Mouse (Mus musculus) hindbrain, embryonic 13.5 days (tissue): Measurements from ENCODE around the gene Dand5. TPM values are rescaled to one million over a fixed set of nuclear protein-coding genes. Genes with fewer than 3 reads are reported as not detected.
A peak's percentile ranks its signal among the peaks of the same experiment; 100 is the strongest.

Experiments
- ATAC-seq: fragments of 200-750 bp; cut with Nextera tagmentation; 2 replicates; pipeline ENCODE4 v1.8.0; 2017; ENCODE audit warnings: moderate TSS enrichment; ENCODE audit not compliant: low FRiP score
- H3K27ac ChIP-seq: fragments of 300-500 bp; sonication (generic); 2 replicates; pipeline ENCODE4 v1.5.1; 2015; ENCODE audit warnings: inconsistent platforms, mild to moderate bottlenecking, moderate library complexity
- H3K27me3 ChIP-seq: fragments of 300-500 bp; sonication (generic); 2 replicates; pipeline ENCODE4 v1.6.1; 2015; ENCODE audit warnings: mild to moderate bottlenecking, inconsistent platforms
- H3K36me3 ChIP-seq: fragments of 300-500 bp; sonication (generic); 2 replicates; pipeline ENCODE4 v1.6.1; 2015; ENCODE audit warnings: mild to moderate bottlenecking, inconsistent platforms
- H3K4me1 ChIP-seq: fragments of 300-500 bp; sonication (generic); replicated peaks from 2 replicates; pipeline ENCODE4 v1.6.1; 2015; ENCODE audit warnings: inconsistent platforms
- H3K4me2 ChIP-seq: fragments of 300-500 bp; sonication (generic); 2 replicates; pipeline ENCODE4 v1.6.1; 2015; ENCODE audit warnings: inconsistent platforms, mild to moderate bottlenecking, moderate library complexity
- H3K4me3 ChIP-seq: fragments of 300-500 bp; sonication (generic); 2 replicates; pipeline ENCODE4 v1.5.1; 2015; ENCODE audit warnings: mild to moderate bottlenecking, inconsistent platforms
- H3K9ac ChIP-seq: fragments of 300-500 bp; sonication (generic); 2 replicates; pipeline ENCODE4 v1.6.1; 2015; ENCODE audit warnings: mild to moderate bottlenecking, inconsistent platforms
- H3K9me3 ChIP-seq: fragments of 300-500 bp; sonication (generic); 2 replicates; pipeline ENCODE4 v1.6.1; 2016; ENCODE audit warnings: inconsistent platforms
- WGBS: fragments of 180-500 bp; shearing (Covaris S2); methylation state at CpG from one replicate; pipeline ENCODE4 v1.1.7; 2015; 5-methylcytosine and 5-hydroxymethylcytosine counted together
- polyA plus RNA-seq: library from polyadenylated mRNA; unstranded; fragments of >200 nt; fragmentation: Nextera tagmentation; extraction: Ambion mirVana; gene quantifications from 2 replicates; pipeline ENCODE4 v1.2.1, GENCODE M21; 2015

Dand5 gene
- polyA plus RNA-seq, 1 experiment from 2014 or later: 11.5 TPM

DNA sequence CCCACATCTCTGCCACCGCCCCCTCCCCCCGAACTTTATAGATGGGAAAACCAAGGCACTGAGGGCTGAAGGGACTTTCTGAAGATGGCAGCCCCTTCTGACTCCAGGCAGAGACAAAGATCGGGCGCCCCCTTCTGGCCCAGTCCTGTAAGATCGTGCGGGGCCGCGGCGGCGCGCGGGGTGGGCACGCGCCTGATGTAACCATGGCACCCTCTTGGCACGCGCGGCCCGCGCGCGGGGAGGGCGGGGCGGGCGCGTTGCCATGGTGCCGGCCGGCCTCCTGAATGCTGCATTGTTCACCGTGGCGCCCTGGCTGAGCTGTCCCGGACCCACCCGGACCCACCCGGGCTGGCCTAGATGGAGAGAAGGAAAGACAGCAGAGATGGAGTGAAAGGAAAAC is 11.7 kb downstream of the Dand5 start:
- H3K9me3 ChIP-seq: no peaks in the 10 kb centered on the region
- H3K4me3 ChIP-seq: peak overlapping the region; percentile 31
- peaks cover 56% of the 10 kb centered on the region for H3K27me3 ChIP-seq
- peak overlapping the region; percentile 58 for H3K27ac ChIP-seq
- peak; percentile 78 for ATAC-seq
- H3K4me2 ChIP-seq: peak overlapping the region; percentile 54
- H3K9ac ChIP-seq: peak overlapping the region; percentile 14; the same call in 1 of the 2 replicates
- 0 out of 2 replicates have a peak, but pooled peaks cover 3% of the 10 kb centered on the region for H3K36me3 ChIP-seq
- under 1% methylated on average over 32 of the region's 32 CpGs for WGBS
- H3K4me1 ChIP-seq: peaks cover 61% of the 10 kb centered on the region

DNA sequence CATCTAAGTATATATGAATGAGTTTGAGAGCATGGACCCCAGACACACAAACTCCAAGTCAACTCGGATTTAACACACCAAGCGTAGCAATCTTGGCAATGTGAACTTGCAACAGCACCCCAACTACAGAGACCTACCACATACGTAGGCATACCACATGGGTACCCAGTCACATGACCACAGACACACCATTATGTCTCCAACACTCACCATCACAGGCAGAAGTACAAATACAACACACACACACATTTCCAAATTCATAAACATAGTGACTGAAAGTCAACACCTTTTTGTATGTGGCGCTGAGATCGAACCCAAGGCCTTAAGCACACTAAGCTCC is 12.7 kb downstream of the Dand5 start:
- H3K9ac ChIP-seq: no peak overlapping the region
- H3K27me3 ChIP-seq: peaks cover 66% of the 10 kb centered on the region
- peaks cover 51% of the 10 kb centered on the region for H3K4me1 ChIP-seq
- H3K4me2 ChIP-seq: no peak overlapping the region
- H3K36me3 ChIP-seq: no peaks in the 10 kb centered on the region
- no peaks in the 10 kb centered on the region for H3K9me3 ChIP-seq
- no peak for ATAC-seq
- H3K4me3 ChIP-seq: no peak overlapping the region
- 72% methylated on average over 5 of the region's 5 CpGs for WGBS
- H3K27ac ChIP-seq: 0 out of 2 replicates have a peak overlapping the region, but pooled peaks have one; percentile 73

DNA sequence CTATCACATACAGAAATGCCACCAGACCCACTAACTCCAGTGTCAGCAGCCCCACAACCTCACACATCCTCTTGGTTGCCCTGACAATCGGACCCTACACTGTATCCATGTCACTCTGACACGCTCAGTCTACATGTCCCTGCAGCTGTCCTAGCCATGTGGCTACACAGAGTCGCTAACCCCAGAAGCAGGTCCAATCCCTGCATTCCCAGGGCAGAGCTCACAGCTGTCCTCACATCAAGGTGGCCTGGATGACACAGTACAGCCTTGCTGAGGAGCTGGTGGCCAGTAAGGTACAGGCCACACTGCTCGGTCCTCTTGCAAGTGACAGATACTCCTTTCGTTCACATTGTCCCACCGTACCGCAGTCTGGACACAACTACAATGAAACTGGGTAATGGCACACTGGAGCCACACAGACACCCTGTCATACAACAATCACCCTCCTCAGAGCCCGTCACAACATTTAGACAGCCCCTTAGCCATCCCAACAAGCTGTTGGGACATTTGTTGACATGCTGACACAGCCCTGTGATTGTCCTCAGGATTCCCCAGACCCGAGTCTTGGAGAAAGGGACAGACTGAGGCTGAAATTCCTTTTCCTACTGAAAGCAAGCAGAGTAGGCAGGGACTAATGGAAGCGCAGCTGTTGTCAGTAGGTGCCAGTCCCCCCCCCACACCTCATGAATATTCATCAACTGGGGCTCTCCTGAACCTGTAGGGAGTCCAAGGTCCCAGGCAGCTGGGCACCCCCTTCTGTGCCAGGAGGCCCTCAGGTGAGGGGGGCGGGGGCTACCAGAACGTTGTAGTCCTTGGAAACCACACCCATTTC is 13.3 kb downstream of the Dand5 start:
- Histone ChIP-seq H3K27me3 (peaks cover 68% of the 10 kb centered on the region), H3K4me1 (peaks cover 46% of the 10 kb centered on the region), H3K9ac (0 out of 2 replicates have a peak overlapping the region, but pooled peaks have one; percentile 11), H3K4me2 (no peak overlapping the region), H3K36me3 (no peaks in the 10 kb centered on the region), H3K27ac (peak overlapping the region; percentile 73), H3K4me3 (no peak overlapping the region), H3K9me3 (no peaks in the 10 kb centered on the region)
- WGBS: 49% methylated on average over 12 of the region's 12 CpGs
- no peak for ATAC-seq

DNA sequence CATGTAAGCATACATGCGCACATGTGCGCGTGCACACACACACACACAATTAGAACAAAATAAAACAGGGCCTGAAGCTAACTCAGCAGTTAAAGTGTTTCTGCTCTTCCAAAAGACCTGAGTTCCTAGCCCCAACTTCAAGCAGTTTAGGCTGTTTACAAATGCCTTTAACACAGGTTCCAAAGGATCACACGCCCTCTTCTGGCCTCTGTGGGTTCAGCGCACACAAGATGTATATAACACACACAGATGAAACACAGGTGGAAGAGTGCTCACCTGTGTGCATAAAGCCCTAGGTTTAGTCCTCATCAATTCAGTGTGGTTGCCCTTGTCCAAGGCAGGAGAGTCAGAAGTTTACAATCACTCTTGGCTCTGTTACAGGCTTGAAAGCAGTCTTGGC is 16.6 kb downstream of the Dand5 start:
- no peak for ATAC-seq
- Histone ChIP-seq H3K36me3 (no peaks in the 10 kb centered on the region), H3K9ac (no peak overlapping the region), H3K4me3 (no peak overlapping the region), H3K27ac (no peak overlapping the region), H3K9me3 (no peaks in the 10 kb centered on the region), H3K4me1 (peaks cover 23% of the 10 kb centered on the region), H3K27me3 (peaks cover 84% of the 10 kb centered on the region), H3K4me2 (no peak overlapping the region)
- WGBS: 97% methylated on average over 5 of the region's 5 CpGs

DNA sequence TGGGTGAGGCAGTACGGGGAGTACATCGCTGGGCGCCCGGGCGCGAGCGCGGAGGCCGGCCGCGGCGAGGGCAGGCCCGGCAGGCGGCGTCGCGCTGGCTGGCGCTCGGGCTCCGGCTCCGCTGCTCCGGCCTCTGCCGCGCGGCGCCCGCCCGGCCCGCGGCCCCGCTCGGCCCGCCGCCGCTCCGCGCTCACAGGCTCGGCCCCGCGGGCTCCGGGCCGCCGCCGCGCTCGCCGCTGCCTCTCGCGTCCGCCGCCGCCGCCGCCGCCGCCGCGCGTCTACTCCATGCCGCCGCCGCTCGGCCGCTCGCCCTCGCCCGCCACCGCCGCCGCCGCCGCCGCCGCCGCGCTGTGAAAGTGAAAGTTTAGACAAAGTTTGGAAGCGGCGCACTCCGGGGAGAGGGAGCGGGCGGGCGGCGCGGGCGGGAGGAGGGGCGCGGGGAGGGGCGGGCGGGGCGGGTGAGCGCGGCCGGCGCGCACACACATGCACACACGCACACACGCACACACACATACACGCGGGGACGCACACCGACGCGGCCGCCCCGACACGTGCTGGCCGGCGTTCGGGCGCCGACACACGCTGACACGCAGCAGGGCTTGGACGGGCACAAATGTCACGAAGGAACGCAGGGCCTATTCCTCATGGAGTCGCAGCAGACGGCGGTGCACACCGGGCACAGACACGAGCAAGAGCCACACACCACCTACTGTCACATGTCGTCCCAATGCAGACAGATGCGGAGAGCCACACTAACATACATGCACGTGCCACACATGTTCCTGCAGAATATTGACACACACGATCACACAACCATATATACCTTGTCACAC is 22.4 kb downstream of the Dand5 start, which contains the start of gene Nfix:
TSS of gene Nfix (minus strand) at position 346 of the 833 bp plus-strand sequence.
- no peaks in the 10 kb centered on the region for H3K9me3 ChIP-seq
- peak within 1 kb of the TSS; percentile 76 for H3K4me2 ChIP-seq
- ATAC-seq: peak; percentile 44; the same call in 1 of the 2 replicates
- H3K4me3 ChIP-seq: peak within 1 kb of the TSS; percentile 72
- peak within 1 kb of the TSS; percentile 87 for H3K27ac ChIP-seq
- WGBS: 3% methylated on average over 42 of the region's 125 CpGs
- peak within 1 kb of the TSS; percentile 88 for H3K9ac ChIP-seq
- no peaks in the 10 kb centered on the region for H3K36me3 ChIP-seq
- peaks cover 98% of the 10 kb centered on the region for H3K27me3 ChIP-seq
- peaks cover 47% of the 10 kb centered on the region for H3K4me1 ChIP-seq

DNA sequence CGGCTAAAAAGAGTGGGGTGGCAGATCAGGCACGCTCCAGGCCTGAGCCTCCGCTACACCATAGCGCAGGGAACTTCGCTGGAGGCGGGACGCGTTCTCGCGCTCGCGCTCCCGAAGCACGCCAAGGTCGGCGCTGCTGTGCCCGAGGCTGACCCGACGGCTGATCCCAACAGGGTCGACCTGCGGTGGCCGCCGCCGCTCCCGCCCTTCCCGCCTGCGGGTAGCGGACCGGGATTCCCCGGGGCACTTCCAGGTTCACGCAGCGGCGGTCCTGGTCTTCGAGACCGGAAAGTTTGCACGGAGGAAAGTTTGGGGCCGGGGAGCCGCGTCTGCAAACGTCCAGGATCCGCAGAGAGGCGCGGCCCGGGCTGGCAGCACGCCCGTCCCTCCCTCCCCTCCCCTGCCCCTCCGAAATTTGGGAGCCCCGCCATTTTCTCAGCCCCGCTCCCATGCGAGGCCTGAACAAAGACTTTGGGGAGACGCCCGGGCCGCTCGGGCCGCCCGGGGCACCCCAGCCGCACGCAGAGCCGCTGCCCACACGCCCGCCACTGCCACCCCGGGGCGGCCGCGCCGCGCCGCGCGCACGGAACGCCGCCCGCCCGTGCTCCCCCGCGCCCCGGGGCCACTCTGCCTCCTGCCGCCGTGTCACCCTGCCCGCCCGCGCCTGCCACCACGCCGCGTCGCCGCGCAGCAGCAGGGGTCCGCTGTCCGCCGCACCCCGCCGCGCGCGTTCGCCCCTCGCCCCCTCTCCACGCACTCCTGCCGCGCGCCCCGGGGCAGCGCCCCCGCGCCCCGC is 23.3 kb downstream of the Dand5 start:
- under 1% methylated on average over 73 of the region's 108 CpGs for WGBS
- Histone ChIP-seq H3K4me3 (peak overlapping the region; percentile 72), H3K4me1 (peaks cover 55% of the 10 kb centered on the region), H3K27me3 (peaks cover 98% of the 10 kb centered on the region), H3K4me2 (peak overlapping the region; percentile 76), H3K36me3 (no peaks in the 10 kb centered on the region), H3K9ac (peak overlapping the region; percentile 88), H3K27ac (peak overlapping the region; percentile 87), H3K9me3 (no peaks in the 10 kb centered on the region)
- no peak for ATAC-seq

DNA sequence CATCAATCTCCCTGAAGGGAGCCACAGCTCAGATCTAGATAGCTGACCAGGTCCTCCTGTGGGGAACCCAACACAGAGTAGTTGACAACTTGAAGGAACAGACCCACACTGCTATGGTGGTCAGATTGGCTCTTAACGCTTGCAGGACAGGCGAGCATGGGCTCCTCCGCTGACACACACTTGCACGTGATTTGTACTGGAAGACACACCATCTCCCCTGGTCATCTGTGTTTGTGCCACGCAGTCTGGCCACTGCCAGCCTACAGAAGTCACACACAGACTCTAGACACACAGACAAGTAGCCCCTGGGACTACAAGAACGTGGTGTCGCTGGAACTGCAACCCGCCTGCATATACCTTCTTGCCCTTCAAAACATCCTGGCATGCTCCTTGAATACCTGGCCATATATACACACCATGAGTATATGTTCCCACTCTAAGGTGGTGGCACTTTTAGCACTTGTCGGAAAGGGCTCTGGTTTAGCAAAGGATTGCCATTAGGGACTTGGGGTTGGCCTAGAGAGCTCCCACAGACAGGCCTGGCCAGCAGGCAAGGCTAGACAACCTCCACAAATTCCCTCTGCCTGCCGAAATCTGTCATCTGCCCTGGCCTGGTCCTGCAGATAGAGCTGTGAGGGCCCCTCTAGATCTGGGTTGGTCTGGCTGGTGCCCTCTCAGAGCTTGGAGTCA is 24.0 kb downstream of the Dand5 start:
- 39% methylated on average over 10 of the region's 10 CpGs for WGBS
- no peaks in the 10 kb centered on the region for H3K36me3 ChIP-seq
- H3K27me3 ChIP-seq: peaks cover 98% of the 10 kb centered on the region
- ATAC-seq: no peak
- peak overlapping the region; percentile 76 for H3K4me2 ChIP-seq
- H3K9ac ChIP-seq: peak overlapping the region; percentile 88
- no peaks in the 10 kb centered on the region for H3K9me3 ChIP-seq
- H3K4me3 ChIP-seq: peak overlapping the region; percentile 72
- H3K27ac ChIP-seq: peak overlapping the region; percentile 87
- H3K4me1 ChIP-seq: peaks cover 63% of the 10 kb centered on the region

DNA sequence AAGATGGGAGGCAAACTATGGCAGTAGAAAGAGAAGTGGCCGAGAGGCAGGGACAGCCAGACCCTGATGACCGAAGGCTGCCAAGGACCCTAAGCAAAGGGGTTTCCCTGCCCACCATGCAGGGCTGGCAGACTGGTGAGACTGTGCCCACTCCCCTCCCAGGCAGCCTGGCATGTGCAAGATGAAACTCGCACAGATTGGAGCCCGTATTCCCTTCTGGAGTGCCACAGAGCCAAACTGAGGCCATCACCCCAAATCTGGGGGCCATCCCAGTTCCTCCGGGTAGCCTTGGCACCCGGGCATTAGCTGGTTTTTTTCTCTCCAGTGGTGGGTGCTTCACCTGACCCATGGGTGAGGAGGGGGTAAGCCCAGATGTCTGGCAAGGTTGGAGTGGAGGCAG is 24.7 kb downstream of the Dand5 start:
- no peak for ATAC-seq
- 71% methylated on average over 6 of the region's 6 CpGs for WGBS
- no peaks in the 10 kb centered on the region for H3K9me3 ChIP-seq
- H3K4me2 ChIP-seq: peak overlapping the region; percentile 76
- peaks cover 98% of the 10 kb centered on the region for H3K27me3 ChIP-seq
- peaks cover 69% of the 10 kb centered on the region for H3K4me1 ChIP-seq
- H3K4me3 ChIP-seq: peak overlapping the region; percentile 72
- peak overlapping the region; percentile 87; the same call in 1 of the 2 replicates for H3K27ac ChIP-seq
- H3K9ac ChIP-seq: peak overlapping the region; percentile 88; the same call in 1 of the 2 replicates
- no peaks in the 10 kb centered on the region for H3K36me3 ChIP-seq

DNA sequence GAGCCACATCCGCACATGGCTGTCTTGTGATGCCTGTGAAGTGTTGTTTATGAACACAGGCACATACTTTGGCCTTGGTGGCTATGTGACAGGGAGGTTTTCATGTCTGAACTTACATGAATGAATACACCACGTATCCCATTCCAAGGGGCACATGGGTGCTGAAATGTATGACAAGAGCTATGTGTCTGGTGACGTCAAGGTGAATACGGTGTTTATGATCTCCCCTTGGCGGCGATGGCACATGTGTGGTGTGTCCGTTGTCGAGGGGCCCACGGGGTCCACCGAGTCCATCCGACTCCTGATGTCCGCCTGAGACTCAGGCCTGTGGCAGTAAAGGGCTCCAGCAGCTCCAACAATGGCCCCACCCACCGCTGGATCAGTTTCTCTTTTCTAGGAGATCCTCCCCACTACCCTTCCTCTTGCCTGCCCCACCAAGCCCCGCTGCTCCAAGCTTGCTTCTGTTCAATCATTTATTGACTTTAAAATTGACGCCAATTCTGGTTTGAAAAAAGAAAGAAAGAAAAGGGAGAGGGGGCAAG is 25.3 kb downstream of the Dand5 start:
- Histone ChIP-seq H3K36me3 (no peaks in the 10 kb centered on the region), H3K4me2 (peak overlapping the region; percentile 76), H3K9ac (peak overlapping the region; percentile 88; the same call in 1 of the 2 replicates), H3K9me3 (no peaks in the 10 kb centered on the region), H3K27ac (no peak overlapping the region), H3K27me3 (peaks cover 98% of the 10 kb centered on the region), H3K4me3 (no peak overlapping the region), H3K4me1 (peaks cover 75% of the 10 kb centered on the region)
- no peak for ATAC-seq
- WGBS: 78% methylated on average over 15 of the region's 15 CpGs

DNA sequence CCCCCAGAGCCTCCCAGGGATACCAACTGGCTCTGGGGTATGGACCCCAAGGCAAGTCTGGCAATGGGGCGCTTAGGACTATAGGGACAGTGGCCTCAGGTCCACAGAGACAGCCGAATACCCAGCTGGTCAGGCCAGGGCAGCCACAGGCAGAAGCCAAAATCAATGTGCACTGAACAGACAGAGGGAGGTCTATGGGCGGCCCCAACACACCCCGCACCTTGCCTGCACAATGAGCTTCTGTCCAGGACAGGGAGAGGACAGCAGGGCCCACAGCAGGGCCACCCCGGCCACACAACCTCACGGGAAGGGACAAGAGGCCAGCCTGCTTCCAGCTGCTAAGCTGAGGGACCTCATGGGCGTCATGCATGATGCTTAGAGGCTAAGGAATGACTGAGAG is 28.1 kb downstream of the Dand5 start:
- Histone ChIP-seq H3K27ac (peak overlapping the region; percentile 92), H3K9me3 (no peaks in the 10 kb centered on the region), H3K4me1 (peaks cover 83% of the 10 kb centered on the region), H3K27me3 (peaks cover 100% of the 10 kb centered on the region), H3K4me3 (no peak overlapping the region), H3K36me3 (no peaks in the 10 kb centered on the region), H3K4me2 (peak overlapping the region; percentile 29), H3K9ac (peak overlapping the region; percentile 35; the same call in 1 of the 2 replicates)
- peak; percentile 43 for ATAC-seq
- 47% methylated on average over 7 of the region's 7 CpGs for WGBS
